Mouse (Mus musculus) lung, adult 2 months (tissue): ENCODE results near the gene Bnip1. TPM values are rescaled to one million over a fixed set of nuclear protein-coding genes. Genes with fewer than 3 reads are reported as not detected.

Source experiments
- DNase-seq: peaks from one replicate; pipeline ENCODE4 v3.0.0; 2022
- H3K4me1 ChIP-seq: fragments of 200-500 bp; 2 replicates; pipeline ENCODE4 v1.6.1; 2011; ENCODE audit warnings: low read length; ENCODE audit not compliant: control insufficient read depth, insufficient read depth
- H3K4me3 ChIP-seq: fragments of 200-500 bp; replicated peaks from 2 replicates; pipeline ENCODE3; 2011; ENCODE audit warnings: low read depth, mild to moderate bottlenecking, control low read depth, low read length; ENCODE audit errors: extremely low read depth
- CTCF ChIP-seq: fragments of 200-500 bp; IDR thresholded peaks from 2 replicates; pipeline ENCODE4 v1.5.1; 2011; ENCODE audit warnings: mild to moderate bottlenecking, low read length, control low read depth; ENCODE audit not compliant: insufficient read depth
- POLR2A ChIP-seq: fragments of 200-500 bp; IDR thresholded peaks from 2 replicates; pipeline ENCODE4 v1.6.1; 2011; ENCODE audit warnings: low read depth, mild to moderate bottlenecking, control low read depth, low read length, borderline replicate concordance; ENCODE audit errors: extremely low read depth
- WGBS: fragments of 180-500 bp; shearing (Covaris S2); methylation state at CpG from one replicate; pipeline ENCODE4 v1.1.7; 2018; 5-methylcytosine and 5-hydroxymethylcytosine counted together
- polyA plus RNA-seq: library from polyadenylated mRNA; depleted of rRNA; stranded (reverse); fragments of >200 nt; gene quantifications from 2 replicates; pipeline ENCODE4 v1.2.3, GENCODE M21; 2012

Gene Bnip1
- polyA plus RNA-seq, 1 experiment = 17.1 TPM

GRCm38 (mm10) chr17:26778430-26779100 lies 2.3 kb upstream of the Bnip1 start:
- H3K4me3 ChIP-seq = no peak overlapping the region
- DNase-seq = no peak
- H3K4me1 ChIP-seq = peaks cover 4% of the 10 kb centered on the region
- TF ChIP-seq CTCF (no peak), POLR2A (no peak)
- WGBS = 80% methylated on average over 3 of the region's 3 CpGs

GRCm38 (mm10) chr17:26779471-26779870 lies 1.4 kb upstream of the Bnip1 start:
- Histone ChIP-seq H3K4me3 (no peak overlapping the region), H3K4me1 (peaks cover 4% of the 10 kb centered on the region)
- WGBS = 71% methylated on average over 2 of the region's 2 CpGs
- no peak for TF ChIP-seq CTCF
- TF ChIP-seq POLR2A = no peak
- no peak for DNase-seq

GRCm38 (mm10) chr17:26781610-26782043 lies 761 bp downstream of the Bnip1 start:
- no peak for DNase-seq
- H3K4me1 ChIP-seq = peaks cover 4% of the 10 kb centered on the region
- 11% methylated on average over 5 of the region's 5 CpGs for WGBS
- peak overlapping the region; percentile 77 for H3K4me3 ChIP-seq
- TF ChIP-seq CTCF (no peak), POLR2A (no peak)

DNA sequence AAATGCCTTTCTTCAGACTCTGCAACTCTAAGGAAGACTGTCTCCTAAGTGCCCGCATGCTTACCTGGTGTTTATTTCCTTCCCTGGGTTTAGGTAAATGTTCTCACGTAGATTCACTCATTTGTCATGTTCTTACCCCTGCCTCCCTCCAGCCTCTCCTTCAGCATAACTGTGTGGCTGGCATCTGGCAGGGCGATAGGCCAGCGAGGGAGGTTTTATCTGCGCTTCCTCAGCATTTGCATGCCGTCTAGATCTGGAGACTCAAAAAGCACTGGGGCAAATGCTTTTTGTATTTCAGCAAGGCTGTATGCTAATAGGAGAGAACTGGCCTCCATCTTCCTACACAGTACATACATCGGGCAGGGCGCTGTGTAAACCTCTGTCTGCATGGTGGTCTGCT lies 3.7 kb downstream of the Bnip1 start:
- H3K4me3 ChIP-seq = no peak overlapping the region
- 93% methylated on average over 8 of the region's 8 CpGs for WGBS
- TF ChIP-seq CTCF (no peak), POLR2A (no peak)
- peaks cover 4% of the 10 kb centered on the region for H3K4me1 ChIP-seq
- DNase-seq = no peak

- TF ChIP-seq POLR2A (no peak), CTCF (no peak)
- WGBS = 82% methylated on average over 7 of the region's 7 CpGs
- DNase-seq = no peak
- peaks cover 3% of the 10 kb centered on the region for H3K4me1 ChIP-seq
- no peak overlapping the region for H3K4me3 ChIP-seq
Observed at GRCm38 (mm10) chr17:26786586-26786985, 5.7 kb downstream of the Bnip1 start.

DNA sequence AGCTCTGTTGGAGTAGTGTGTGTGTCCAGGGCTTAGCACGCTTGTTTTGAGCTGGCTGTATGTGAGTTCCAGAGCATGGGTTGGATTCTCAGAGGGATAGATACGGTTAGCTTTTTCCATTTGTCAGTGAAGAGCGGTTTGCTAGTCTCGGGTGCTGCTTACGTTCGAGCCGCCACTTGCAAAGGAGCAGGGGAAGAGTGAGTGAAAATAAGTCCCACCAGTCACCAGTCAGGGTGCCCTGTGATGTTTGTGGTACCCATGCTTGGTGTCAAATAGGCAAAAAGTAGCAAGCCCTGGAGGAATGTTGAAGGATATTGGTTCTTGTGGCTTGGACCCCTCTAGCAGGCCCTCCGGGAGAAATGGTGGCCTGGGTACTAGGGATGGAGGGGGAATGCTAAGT lies 8.1 kb downstream of the Bnip1 start:
- no peak for DNase-seq
- Histone ChIP-seq H3K4me1 (no peaks in the 10 kb centered on the region), H3K4me3 (no peak overlapping the region)
- WGBS = 94% methylated on average over 8 of the region's 8 CpGs
- TF ChIP-seq POLR2A (no peak), CTCF (no peak)

DNA sequence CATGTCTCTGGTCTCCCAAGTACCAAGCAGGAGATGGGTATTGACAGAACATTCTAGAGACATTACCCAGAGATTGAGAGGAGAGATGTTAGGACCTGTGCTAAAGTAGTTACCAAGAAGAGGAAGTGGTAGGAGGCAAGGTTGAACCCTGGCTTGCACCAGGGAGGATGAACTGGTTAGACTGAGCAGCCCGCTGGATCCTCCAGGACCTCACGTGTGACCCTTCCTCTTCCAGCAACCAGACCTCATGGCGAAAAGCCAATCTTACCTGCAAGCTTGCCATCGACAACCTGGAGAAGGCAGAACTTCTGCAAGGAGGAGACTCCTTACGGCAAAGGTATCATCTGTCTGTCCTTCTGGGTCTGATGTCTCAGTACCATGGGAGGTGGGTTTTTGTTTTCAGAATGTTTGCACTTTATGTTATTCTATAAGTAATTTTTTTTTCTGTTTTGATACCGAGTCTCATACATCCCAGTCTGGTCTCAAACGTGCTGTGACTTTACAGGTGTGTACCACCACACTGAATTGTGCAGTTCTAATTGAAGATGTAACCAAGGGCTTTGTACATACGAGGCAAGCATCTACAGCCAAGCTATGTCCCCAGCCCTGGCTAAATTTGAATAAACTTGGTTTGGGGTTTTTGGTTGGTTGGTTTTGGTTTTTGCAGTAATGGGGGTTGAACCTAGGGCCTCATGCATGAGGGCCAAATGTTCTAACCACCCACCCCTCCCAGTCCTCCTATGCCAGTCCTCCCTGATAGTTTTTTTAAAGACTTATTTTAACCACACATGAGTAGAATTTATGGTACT lies 8.8 kb downstream of the Bnip1 start:
- no peak for TF ChIP-seq POLR2A
- no peak for TF ChIP-seq CTCF
- 88% methylated on average over 8 of the region's 8 CpGs for whole genome bisulfite sequencing
- no peak for DNase-seq

DNA sequence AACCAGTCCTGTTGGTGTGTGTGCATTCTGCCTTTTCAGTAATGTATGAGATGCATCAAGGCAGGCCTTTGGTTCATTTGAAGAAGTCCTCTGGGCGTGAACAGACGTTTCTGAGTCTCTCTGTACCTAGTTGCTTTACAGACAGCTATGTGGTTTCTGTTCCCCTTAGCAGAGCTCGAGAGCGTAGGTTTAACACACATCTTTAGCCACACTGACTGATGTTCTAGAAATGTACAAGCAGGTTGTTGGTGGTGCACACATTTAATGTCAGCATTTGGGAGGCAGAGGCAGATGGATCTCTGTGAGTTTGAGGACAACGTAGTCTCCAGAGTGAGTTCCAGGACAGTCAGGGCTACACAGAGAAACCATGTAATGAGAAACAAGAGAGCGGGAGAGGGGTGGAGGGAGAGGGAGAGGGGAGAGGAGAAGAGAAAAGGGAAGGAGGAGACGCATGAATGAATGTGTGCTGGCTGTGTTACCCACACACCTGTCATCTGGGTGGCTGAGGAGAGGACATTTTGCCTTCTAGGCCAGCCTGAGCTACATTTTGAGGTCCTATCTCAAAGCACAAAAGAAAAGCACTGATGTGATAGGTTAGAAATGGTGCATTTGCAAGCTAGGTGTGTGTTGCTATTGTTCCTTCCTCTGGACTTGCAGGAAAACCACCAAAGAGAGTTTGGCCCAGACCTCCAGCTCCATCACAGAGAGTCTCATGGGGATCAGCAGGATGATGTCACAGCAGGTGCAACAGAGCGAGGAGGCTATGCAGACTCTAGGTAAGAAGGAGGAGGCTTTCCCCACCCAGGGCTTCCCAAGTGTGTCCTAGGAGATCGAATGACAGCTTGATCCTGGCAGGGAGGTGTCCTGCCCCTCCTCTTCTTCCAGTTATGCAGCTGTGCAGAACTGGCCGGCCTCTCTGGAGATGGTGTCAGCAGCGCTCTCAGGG lies 9.7 kb downstream of the Bnip1 start:
- TF ChIP-seq CTCF = no peak
- TF ChIP-seq POLR2A = no peak
- no peak overlapping the region for H3K4me3 ChIP-seq
- WGBS = 86% methylated on average over 11 of the region's 11 CpGs
- DNase-seq = no peak
- H3K4me1 ChIP-seq = no peaks in the 10 kb centered on the region

More for the DNA sequence above, 8.8 kb downstream of the Bnip1 start:
- Histone ChIP-seq H3K4me1 (no peaks in the 10 kb centered on the region), H3K4me3 (no peak overlapping the region)

- no peak overlapping the region for H3K4me3 ChIP-seq
- no peak for DNase-seq
- 80% methylated on average over 7 of the region's 7 CpGs for WGBS
- H3K4me1 ChIP-seq = no peaks in the 10 kb centered on the region
- TF ChIP-seq CTCF = no peak
- TF ChIP-seq POLR2A = no peak
Observed at GRCm38 (mm10) chr17:26791580-26791979, 10.7 kb downstream of the Bnip1 start.
